Mouse (Mus musculus): ENCODE data around the gene 6030408B16Rik. TPM values are rescaled to one million over a fixed set of nuclear protein-coding genes. Genes with fewer than 3 reads are reported as not detected.

6030408B16Rik gene
- total and polyA plus RNA-seq, 2 experiments from 2014 or later: 0.30 to 1.00 TPM

- Histone ChIP-seq H3K4me1 (ENCODE audit: insufficient read depth) (no peaks in the 10 kb centered on the region), H3K9me3 (ENCODE audit: low read length) (no peaks in the 10 kb centered on the region), H3K27me3 (ENCODE audit: insufficient read depth, low read length) (no peaks in the 10 kb centered on the region), H3K9ac (no peak overlapping the region), H3K27ac (ENCODE audit: low read depth, low read length) (no peak overlapping the region), H3K4me2 (ENCODE audit: low read depth) (no peak overlapping the region), H3K4me3 (ENCODE audit: low read depth, low read length) (no peak overlapping the region), H3K36me3 (ENCODE audit: insufficient read depth) (no peaks in the 10 kb centered on the region)
- no peak for DNase-seq
- WGBS: 58% methylated on average over 13 of the region's 13 CpGs
- TF ChIP-seq CTCF (IDR thresholded peaks at IDR 0.05; ENCODE audit: low read depth): no peak
- no peak for ATAC-seq
Observed at GRCm38 (mm10) chr15:101308440-101309348, 15.7 kb downstream of the 6030408B16Rik start.

- ATAC-seq: no peak
- DNase-seq: no peak
- Histone ChIP-seq H3K4me2 (ENCODE audit: low read depth) (no peak overlapping the region), H3K4me3 (ENCODE audit: low read depth, low read length) (no peak overlapping the region), H3K36me3 (ENCODE audit: insufficient read depth) (no peaks in the 10 kb centered on the region), H3K4me1 (ENCODE audit: insufficient read depth) (no peaks in the 10 kb centered on the region), H3K27ac (ENCODE audit: low read depth, low read length) (no peak overlapping the region), H3K9ac (no peak overlapping the region), H3K9me3 (ENCODE audit: low read length) (no peaks in the 10 kb centered on the region), H3K27me3 (ENCODE audit: insufficient read depth, low read length) (no peaks in the 10 kb centered on the region)
- TF ChIP-seq CTCF (IDR thresholded peaks at IDR 0.05; ENCODE audit: low read depth): no peak
- WGBS: 46% methylated on average over 5 of the region's 5 CpGs
Observed at GRCm38 (mm10) chr15:101309493-101309892, 16.5 kb downstream of the 6030408B16Rik start.

- Histone ChIP-seq H3K4me2 (ENCODE audit: low read depth) (no peak overlapping the region), H3K9me3 (ENCODE audit: low read length) (no peaks in the 10 kb centered on the region), H3K27ac (ENCODE audit: low read depth, low read length) (peak overlapping the region; percentile 64; the same call in 1 of the 2 replicates), H3K9ac (no peak overlapping the region), H3K4me1 (ENCODE audit: insufficient read depth) (peaks cover 4% of the 10 kb centered on the region; the same call in 1 of the 2 replicates), H3K4me3 (ENCODE audit: low read depth, low read length) (no peak overlapping the region), H3K36me3 (ENCODE audit: insufficient read depth) (no peaks in the 10 kb centered on the region), H3K27me3 (ENCODE audit: insufficient read depth, low read length) (no peaks in the 10 kb centered on the region)
- DNase-seq (peak; percentile 64), ATAC-seq (peak; percentile 37)
- TF ChIP-seq CTCF (IDR thresholded peaks at IDR 0.05; ENCODE audit: low read depth): no peak
- WGBS: 39% methylated on average over 12 of the region's 15 CpGs
Observed at GRCm38 (mm10) chr15:101311087-101311770, 18.2 kb downstream of the 6030408B16Rik start.

- ATAC-seq (no peak), DNase-seq (no peak)
- H3K27me3 ChIP-seq (ENCODE audit: insufficient read depth, low read length): no peaks in the 10 kb centered on the region
- no peak for TF ChIP-seq CTCF (IDR thresholded peaks at IDR 0.05; ENCODE audit: low read depth)
- H3K27ac ChIP-seq (ENCODE audit: low read depth, low read length): no peak overlapping the region
- WGBS: 92% methylated on average over 6 of the region's 6 CpGs
- H3K9ac ChIP-seq: no peak overlapping the region
- H3K4me2 ChIP-seq (ENCODE audit: low read depth): no peak overlapping the region
- H3K36me3 ChIP-seq (ENCODE audit: insufficient read depth): no peaks in the 10 kb centered on the region
- H3K9me3 ChIP-seq (ENCODE audit: low read length): no peaks in the 10 kb centered on the region
- H3K4me3 ChIP-seq (ENCODE audit: low read depth, low read length): no peak overlapping the region
- peaks cover 8% of the 10 kb centered on the region; the same call in 1 of the 2 replicates for H3K4me1 ChIP-seq (ENCODE audit: insufficient read depth)
Observed at GRCm38 (mm10) chr15:101312006-101312405, 19.0 kb downstream of the 6030408B16Rik start.

- no peak for TF ChIP-seq CTCF (IDR thresholded peaks at IDR 0.05; ENCODE audit: low read depth)
- H3K36me3 ChIP-seq (ENCODE audit: insufficient read depth): no peaks in the 10 kb centered on the region
- 72% methylated on average over 4 of the region's 4 CpGs for WGBS
Observed at GRCm38 (mm10) chr15:101315378-101315777, 22.4 kb downstream of the 6030408B16Rik start.

GRCm38 (mm10) chr15:101315832-101316231 is 22.8 kb downstream of the 6030408B16Rik start:
- 4% methylated on average over 11 of the region's 11 CpGs for whole genome bisulfite sequencing
- no peaks in the 10 kb centered on the region for H3K36me3 ChIP-seq (ENCODE audit: insufficient read depth)
- peaks cover 8% of the 10 kb centered on the region; the same call in 1 of the 2 replicates for H3K4me1 ChIP-seq (ENCODE audit: insufficient read depth)
- H3K9me3 ChIP-seq (ENCODE audit: low read length): no peaks in the 10 kb centered on the region
- peak overlapping the region; percentile 43 for H3K4me2 ChIP-seq (ENCODE audit: low read depth)
- peak; percentile 95 for TF ChIP-seq CTCF (IDR thresholded peaks at IDR 0.05; ENCODE audit: low read depth)
- H3K4me3 ChIP-seq (ENCODE audit: low read depth, low read length): peak overlapping the region; percentile 30
- peak; percentile 95 for DNase-seq
- H3K9ac ChIP-seq: 0 out of 2 replicates have a peak overlapping the region, but pooled peaks have one; percentile 35
- no peak overlapping the region; the same call in 1 of the 2 replicates for H3K27ac ChIP-seq (ENCODE audit: low read depth, low read length)
- peak; percentile 96 for ATAC-seq
- no peaks in the 10 kb centered on the region for H3K27me3 ChIP-seq (ENCODE audit: insufficient read depth, low read length)

More at GRCm38 (mm10) chr15:101315378-101315777, 22.4 kb downstream of the 6030408B16Rik start:
- H3K27ac ChIP-seq (ENCODE audit: low read depth, low read length): no peak overlapping the region; the same call in 1 of the 2 replicates
- H3K27me3 ChIP-seq (ENCODE audit: insufficient read depth, low read length): no peaks in the 10 kb centered on the region
- ATAC-seq (0 out of 2 replicates have a peak, but pooled peaks have one; percentile 4), DNase-seq (no peak)
- H3K4me2 ChIP-seq (ENCODE audit: low read depth): no peak overlapping the region
- H3K9me3 ChIP-seq (ENCODE audit: low read length): no peaks in the 10 kb centered on the region
- no peak overlapping the region for H3K9ac ChIP-seq
- H3K4me3 ChIP-seq (ENCODE audit: low read depth, low read length): 0 out of 2 replicates have a peak overlapping the region, but pooled peaks have one; percentile 30
- H3K4me1 ChIP-seq (ENCODE audit: insufficient read depth): peaks cover 8% of the 10 kb centered on the region; the same call in 1 of the 2 replicates
